Mouse (Mus musculus): ENCODE results near the gene Prickle1. TPM values are rescaled to one million over a fixed set of nuclear protein-coding genes. Genes with fewer than 3 reads are reported as not detected.

Gene Prickle1
- polyA plus RNA-seq, 1 experiment, result 16.1 TPM

GRCm38 (mm10) chr15:93563491-93563890, 32.2 kb downstream of the Prickle1 start:
- TF ChIP-seq POLR2A (IDR thresholded peaks at IDR 0.05; ENCODE audit: borderline replicate concordance, insufficient read depth, low read length) (no peak), CTCF (IDR thresholded peaks at IDR 0.05; ENCODE audit: borderline replicate concordance, insufficient read depth, low read depth, low read length) (no peak)
- H3K27ac ChIP-seq (ENCODE audit: insufficient read depth, low read length), result no peak overlapping the region
- peaks cover 3% of the 10 kb centered on the region; the same call in 1 of the 2 replicates for H3K4me1 ChIP-seq (ENCODE audit: control insufficient read depth, insufficient read depth, low read length)
- H3K27me3 ChIP-seq (ENCODE audit: control insufficient read depth, insufficient read depth, low read length), result no peaks in the 10 kb centered on the region; the same call in 1 of the 2 replicates
- no peak for DNase-seq
- WGBS, result 77% methylated on average over 5 of the region's 5 CpGs
- no peak overlapping the region for H3K4me3 ChIP-seq (replicated peaks; ENCODE audit: insufficient read depth, low read depth, low read length)

GRCm38 (mm10) chr15:93561540-93561939, 34.2 kb downstream of the Prickle1 start:
- Histone ChIP-seq H3K27ac (ENCODE audit: insufficient read depth, low read length) (no peak overlapping the region), H3K4me3 (replicated peaks; ENCODE audit: insufficient read depth, low read depth, low read length) (no peak overlapping the region), H3K27me3 (ENCODE audit: control insufficient read depth, insufficient read depth, low read length) (no peaks in the 10 kb centered on the region; the same call in 1 of the 2 replicates), H3K4me1 (ENCODE audit: control insufficient read depth, insufficient read depth, low read length) (peaks cover 3% of the 10 kb centered on the region; the same call in 1 of the 2 replicates)
- no peak for DNase-seq
- TF ChIP-seq CTCF (IDR thresholded peaks at IDR 0.05; ENCODE audit: borderline replicate concordance, insufficient read depth, low read depth, low read length), result no peak
- WGBS, result 76% methylated on average over 6 of the region's 6 CpGs

GRCm38 (mm10) chr15:93558421-93558820, 37.3 kb downstream of the Prickle1 start:
- TF ChIP-seq CTCF (IDR thresholded peaks at IDR 0.05; ENCODE audit: borderline replicate concordance, insufficient read depth, low read depth, low read length) (no peak), POLR2A (IDR thresholded peaks at IDR 0.05; ENCODE audit: borderline replicate concordance, insufficient read depth, low read length) (no peak)
- no peak overlapping the region for H3K27ac ChIP-seq (ENCODE audit: insufficient read depth, low read length)
- H3K27me3 ChIP-seq (ENCODE audit: control insufficient read depth, insufficient read depth, low read length), result no peaks in the 10 kb centered on the region; the same call in 1 of the 2 replicates
- H3K4me3 ChIP-seq (replicated peaks; ENCODE audit: insufficient read depth, low read depth, low read length), result no peak overlapping the region
- DNase-seq, result peak; percentile 69 to 83
- peaks cover 3% of the 10 kb centered on the region; the same call in 1 of the 2 replicates for H3K4me1 ChIP-seq (ENCODE audit: control insufficient read depth, insufficient read depth, low read length)
- 7% methylated on average over 12 of the region's 12 CpGs for WGBS

- Histone ChIP-seq H3K27me3 (ENCODE audit: control insufficient read depth, insufficient read depth, low read length) (no peaks in the 10 kb centered on the region), H3K27ac (ENCODE audit: insufficient read depth, low read length) (no peak overlapping the region), H3K4me3 (replicated peaks; ENCODE audit: insufficient read depth, low read depth, low read length) (no peak overlapping the region), H3K4me1 (ENCODE audit: control insufficient read depth, insufficient read depth, low read length) (peaks cover 3% of the 10 kb centered on the region; the same call in 1 of the 2 replicates)
- WGBS, result 87% methylated on average over 8 of the region's 8 CpGs
- TF ChIP-seq CTCF (IDR thresholded peaks at IDR 0.05; ENCODE audit: borderline replicate concordance, insufficient read depth, low read depth, low read length) (no peak), POLR2A (IDR thresholded peaks at IDR 0.05; ENCODE audit: borderline replicate concordance, insufficient read depth, low read length) (no peak)
- no peak for DNase-seq
These were observed 40.0 kb downstream of the Prickle1 start for GRCm38 (mm10) chr15:93555719-93556118.

- WGBS, result 90% methylated on average over 12 of the region's 12 CpGs
- H3K27ac ChIP-seq (ENCODE audit: insufficient read depth, low read length), result no peak overlapping the region
- no peak for DNase-seq
These were observed 41.4 kb downstream of the Prickle1 start for GRCm38 (mm10) chr15:93554203-93554851.

GRCm38 (mm10) chr15:93552169-93552568, 43.5 kb downstream of the Prickle1 start:
- DNase-seq, result no peak
- Histone ChIP-seq H3K27me3 (ENCODE audit: control insufficient read depth, insufficient read depth, low read length) (no peaks in the 10 kb centered on the region), H3K4me3 (replicated peaks; ENCODE audit: insufficient read depth, low read depth, low read length) (no peak overlapping the region), H3K27ac (ENCODE audit: insufficient read depth, low read length) (no peak overlapping the region), H3K4me1 (ENCODE audit: control insufficient read depth, insufficient read depth, low read length) (no peaks in the 10 kb centered on the region)
- no peak for TF ChIP-seq CTCF (IDR thresholded peaks at IDR 0.05; ENCODE audit: borderline replicate concordance, insufficient read depth, low read depth, low read length)
- no peak for TF ChIP-seq POLR2A (IDR thresholded peaks at IDR 0.05; ENCODE audit: borderline replicate concordance, insufficient read depth, low read length)
- 64% methylated on average over 9 of the region's 9 CpGs for WGBS

More at GRCm38 (mm10) chr15:93554203-93554851, 41.4 kb downstream of the Prickle1 start:
- TF ChIP-seq POLR2A (IDR thresholded peaks at IDR 0.05; ENCODE audit: borderline replicate concordance, insufficient read depth, low read length) (no peak), CTCF (IDR thresholded peaks at IDR 0.05; ENCODE audit: borderline replicate concordance, insufficient read depth, low read depth, low read length) (no peak)
- no peak overlapping the region for H3K4me3 ChIP-seq (replicated peaks; ENCODE audit: insufficient read depth, low read depth, low read length)
- peaks cover 3% of the 10 kb centered on the region; the same call in 1 of the 2 replicates for H3K4me1 ChIP-seq (ENCODE audit: control insufficient read depth, insufficient read depth, low read length)
- no peaks in the 10 kb centered on the region for H3K27me3 ChIP-seq (ENCODE audit: control insufficient read depth, insufficient read depth, low read length)

- H3K27ac ChIP-seq (ENCODE audit: insufficient read depth, low read length), result no peak overlapping the region
- no peak for DNase-seq
These were observed 47.4 kb downstream of the Prickle1 start for GRCm38 (mm10) chr15:93548297-93548696.

GRCm38 (mm10) chr15:93539415-93539814, 56.3 kb downstream of the Prickle1 start:
- Histone ChIP-seq H3K27me3 (ENCODE audit: control insufficient read depth, insufficient read depth, low read length) (no peaks in the 10 kb centered on the region), H3K4me3 (replicated peaks; ENCODE audit: insufficient read depth, low read depth, low read length) (no peak overlapping the region), H3K4me1 (ENCODE audit: control insufficient read depth, insufficient read depth, low read length) (no peaks in the 10 kb centered on the region), H3K27ac (ENCODE audit: insufficient read depth, low read length) (no peak overlapping the region)
- TF ChIP-seq POLR2A (IDR thresholded peaks at IDR 0.05; ENCODE audit: borderline replicate concordance, insufficient read depth, low read length) (no peak), CTCF (IDR thresholded peaks at IDR 0.05; ENCODE audit: borderline replicate concordance, insufficient read depth, low read depth, low read length) (no peak)
- DNase-seq, result no peak
- 95% methylated on average over 3 of the region's 3 CpGs for WGBS

More at GRCm38 (mm10) chr15:93548297-93548696, 47.4 kb downstream of the Prickle1 start:
- 83% methylated on average over 9 of the region's 9 CpGs for WGBS
- Histone ChIP-seq H3K4me1 (ENCODE audit: control insufficient read depth, insufficient read depth, low read length) (no peaks in the 10 kb centered on the region), H3K27me3 (ENCODE audit: control insufficient read depth, insufficient read depth, low read length) (no peaks in the 10 kb centered on the region), H3K4me3 (replicated peaks; ENCODE audit: insufficient read depth, low read depth, low read length) (no peak overlapping the region)
- TF ChIP-seq POLR2A (IDR thresholded peaks at IDR 0.05; ENCODE audit: borderline replicate concordance, insufficient read depth, low read length), result no peak
- no peak for TF ChIP-seq CTCF (IDR thresholded peaks at IDR 0.05; ENCODE audit: borderline replicate concordance, insufficient read depth, low read depth, low read length)

Measured in cerebellum, adult 2 months (tissue).